Mouse (Mus musculus): Measurements from ENCODE around the gene A930033H14Rik.

DNA sequence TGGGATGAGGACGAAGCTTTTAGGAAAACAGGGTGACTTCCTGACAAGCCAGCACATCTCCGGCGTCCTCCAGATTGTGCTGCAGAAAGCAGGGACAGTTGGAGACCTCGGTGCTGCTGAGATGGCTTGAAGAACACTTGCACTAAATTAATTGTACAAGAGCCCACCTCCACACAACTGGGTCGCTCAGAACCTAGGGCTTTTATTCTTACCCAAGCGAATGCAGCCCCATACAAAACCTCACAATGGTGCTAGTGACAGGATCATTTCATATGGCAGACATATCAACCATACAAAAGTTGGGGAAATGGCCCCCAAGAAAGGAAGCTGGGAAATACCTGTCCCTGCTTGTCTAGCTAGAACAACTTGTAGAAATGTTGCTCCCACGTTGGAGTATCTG, 5.4 kb downstream of the A930033H14Rik start:
- TF ChIP-seq CTCF (IDR thresholded peaks at IDR 0.05; ENCODE audit: control insufficient read depth, insufficient read depth, insufficient replicate concordance, low read depth, low read length) (no peak), POLR2A (IDR thresholded peaks at IDR 0.05; ENCODE audit: control insufficient read depth, low read depth, low read length) (no peak)
